Mouse (Mus musculus) MEL (cell line): ENCODE results near the gene Sipa1l2.

Experiments used
- CTCF ChIP-seq, 3 experiments: IDR thresholded peaks in 2 of 3; conservative IDR thresholded peaks in 1 of 3; 2 replicates each; pipeline ENCODE4 v1.5.1; 2011 to 2012; ENCODE audit warnings: low read length in 3 of 3, low read depth in 2 of 3, mild to moderate bottlenecking in 2 of 3, improper control_type of control experiment in 1 of 3, inconsistent platforms in 1 of 3, mixed read lengths in 1 of 3, moderate library complexity in 1 of 3; ENCODE audit not compliant: control insufficient read depth in 1 of 3, insufficient read depth in 1 of 3, poor library complexity in 1 of 3, severe bottlenecking in 1 of 3
- EP300 ChIP-seq, 2 experiments: IDR thresholded peaks; 2 replicates each; pipeline ENCODE4 v1.6.1; 2011; ENCODE audit warnings: improper control_type of control experiment in 2 of 2, low read length in 2 of 2, low read depth in 1 of 2, mild to moderate bottlenecking in 1 of 2
- MAZ ChIP-seq: IDR thresholded peaks from 2 replicates; pipeline ENCODE4 v1.6.1; 2012; ENCODE audit warnings: low read depth, mild to moderate bottlenecking, inconsistent platforms, low read length, improper control_type of control experiment
- MXI1 ChIP-seq: IDR thresholded peaks from 2 replicates; pipeline ENCODE4 v1.6.1; 2011; ENCODE audit warnings: mild to moderate bottlenecking, low read depth, low read length, improper control_type of control experiment
- POLR2A ChIP-seq, 2 experiments: IDR thresholded peaks; 2 replicates each; pipeline ENCODE4 v1.6.1; 2011 to 2012; ENCODE audit warnings: low read length in 2 of 2, mild to moderate bottlenecking in 2 of 2, control low read depth in 1 of 2, improper control_type of control experiment in 1 of 2, low read depth in 1 of 2, moderate library complexity in 1 of 2; ENCODE audit not compliant: control insufficient read depth in 1 of 2, insufficient read depth in 1 of 2, poor library complexity in 1 of 2
- POLR2AphosphoS2 ChIP-seq: IDR thresholded peaks from 2 replicates; pipeline ENCODE4 v1.6.1; 2011; ENCODE audit warnings: low read length, improper control_type of control experiment
- POLR2AphosphoS5 ChIP-seq: IDR thresholded peaks from 2 replicates; pipeline ENCODE4 v1.6.1; 2012; ENCODE audit warnings: low read depth, borderline replicate concordance, mild to moderate bottlenecking, inconsistent platforms, low read length, moderate library complexity, mixed read lengths
- RAD21 ChIP-seq: IDR thresholded peaks from 2 replicates; pipeline ENCODE4 v1.6.1; 2011; ENCODE audit warnings: mild to moderate bottlenecking, low read depth, low read length, improper control_type of control experiment
- SMC3 ChIP-seq: IDR thresholded peaks from 2 replicates; pipeline ENCODE4 v1.6.1; 2011; ENCODE audit warnings: low read depth, low read length, improper control_type of control experiment
- USF2 ChIP-seq, 2 experiments: IDR thresholded peaks; 2 replicates each; pipeline ENCODE4 v1.6.1; 2011 to 2012; ENCODE audit warnings: improper control_type of control experiment in 2 of 2, low read length in 2 of 2, borderline replicate concordance in 1 of 2, inconsistent platforms in 1 of 2, low read depth in 1 of 2, mild to moderate bottlenecking in 1 of 2; ENCODE audit not compliant: insufficient read depth in 1 of 2
- ZC3H11A ChIP-seq: IDR thresholded peaks from 2 replicates; pipeline ENCODE4 v1.6.1; 2012; ENCODE audit warnings: low read depth, mild to moderate bottlenecking, inconsistent platforms, low read length, improper control_type of control experiment

- TF ChIP-seq CTCF (IDR thresholded peaks at IDR 0.05 in 2 of 3, conservative IDR thresholded peaks at IDR 0.05 in 1 of 3; ENCODE audit: control insufficient read depth in 1 of 3, insufficient read depth in 1 of 3, low read depth in 2 of 3, low read length in 3 of 3, poor library complexity in 1 of 3, severe bottlenecking in 1 of 3) (no peak), POLR2AphosphoS5 (no peak), EP300 (IDR thresholded peaks at IDR 0.05; ENCODE audit: low read depth in 1 of 2, low read length in 2 of 2) (no peak), POLR2A (IDR thresholded peaks at IDR 0.05; ENCODE audit: control insufficient read depth in 1 of 2, insufficient read depth in 1 of 2, low read depth in 1 of 2, low read length in 2 of 2, poor library complexity in 1 of 2) (no peak), SMC3 (no peak), RAD21 (no peak), POLR2AphosphoS2 (no peak), USF2 (IDR thresholded peaks at IDR 0.05; ENCODE audit: borderline replicate concordance in 1 of 2, insufficient read depth in 1 of 2, low read depth in 1 of 2, low read length in 2 of 2) (no peak), ZC3H11A (no peak), MAZ (no peak), MXI1 (no peak)
Observed at GRCm38 (mm10) chr8:125493254-125493815, 76.3 kb downstream of the Sipa1l2 start.
